Mouse (Mus musculus) heart, embryonic 11.5 days (tissue): ENCODE results near the gene Krt87. TPM values are rescaled to one million over a fixed set of nuclear protein-coding genes. Genes with fewer than 3 reads are reported as not detected.

Experiments
- ATAC-seq: fragments of 200-750 bp; cut with Nextera tagmentation; replicated peaks from 2 replicates; pipeline ENCODE4 v1.8.0; 2017; ENCODE audit warnings: moderate library complexity; ENCODE audit not compliant: insufficient number of reproducible peaks, low FRiP score, low TSS enrichment
- H3K27ac ChIP-seq: fragments of 300-500 bp; sonication (generic); 2 replicates; pipeline ENCODE4 v1.5.1; 2014; ENCODE audit warnings: mild to moderate bottlenecking, low read depth, low read length
- H3K27me3 ChIP-seq: fragments of 300-500 bp; sonication (generic); 2 replicates; pipeline ENCODE4 v1.6.1; 2014; ENCODE audit warnings: mild to moderate bottlenecking, low read length, mixed read lengths; ENCODE audit not compliant: control insufficient read depth, insufficient read depth
- H3K36me3 ChIP-seq: fragments of 300-500 bp; sonication (generic); 2 replicates; pipeline ENCODE4 v1.6.1; 2014; ENCODE audit warnings: mild to moderate bottlenecking, low read length, moderate library complexity, mixed read lengths; ENCODE audit not compliant: control insufficient read depth, insufficient read depth
- H3K4me1 ChIP-seq: fragments of 300-500 bp; sonication (generic); 2 replicates; pipeline ENCODE4 v1.6.1; 2014; ENCODE audit warnings: low read length; ENCODE audit not compliant: control insufficient read depth, insufficient read depth
- H3K4me2 ChIP-seq: fragments of 300-500 bp; sonication (generic); 2 replicates; pipeline ENCODE4 v1.6.1; 2014; ENCODE audit warnings: mild to moderate bottlenecking, moderate library complexity
- H3K4me3 ChIP-seq: fragments of 300-500 bp; sonication (generic); 2 replicates; pipeline ENCODE4 v1.5.1; 2014; ENCODE audit warnings: low read depth, low read length
- H3K9ac ChIP-seq: fragments of 300-500 bp; sonication (generic); 2 replicates; pipeline ENCODE4 v1.6.1; 2014; ENCODE audit warnings: mild to moderate bottlenecking, low read depth, low read length, moderate library complexity
- H3K9me3 ChIP-seq: fragments of 300-500 bp; sonication (generic); replicated peaks from 2 replicates; pipeline ENCODE4 v1.6.1; 2016; ENCODE audit warnings: low read length; ENCODE audit not compliant: control insufficient read depth
- WGBS: fragments of 180-500 bp; shearing (Covaris S2); extraction: QIAGEN DNeasy Blood & Tissue Kit; methylation state at CpG from one replicate; pipeline ENCODE4 v1.1.7; 2014; ENCODE audit not compliant: insufficient replicate concordance; 5-methylcytosine and 5-hydroxymethylcytosine counted together
- polyA plus RNA-seq: library from polyadenylated mRNA; unstranded; fragments of >200 nt; fragmentation: Nextera tagmentation; extraction: Ambion mirVana; gene quantifications from 2 replicates; pipeline ENCODE4 v1.2.1, GENCODE M21; 2014

Gene Krt87
- polyA plus RNA-seq: not detected in 2 replicates

GRCm38 (mm10) chr15:101438555-101438954 is at the start of gene Krt87:
Krt87 (minus strand) TSS chr15:101438804.
- Histone ChIP-seq H3K9me3 (no peaks in the 10 kb centered on the region), H3K9ac (0 out of 2 replicates have a peak within 1 kb of the TSS, but pooled peaks have one; percentile 34), H3K4me2 (peak within 1 kb of the TSS; percentile 49), H3K36me3 (no peaks in the 10 kb centered on the region), H3K27me3 (peaks cover 39% of the 10 kb centered on the region), H3K4me1 (0 out of 2 replicates have a peak, but pooled peaks cover 2% of the 10 kb centered on the region), H3K4me3 (peak within 1 kb of the TSS; percentile 20; the same call in 1 of the 2 replicates), H3K27ac (no peak within 1 kb of the TSS)
- no peak for ATAC-seq
- WGBS: 1% methylated on average over 34 of the region's 34 CpGs

GRCm38 (mm10) chr15:101485911-101486635 is 47.5 kb upstream of the Krt87 start:
- Histone ChIP-seq H3K4me2 (no peak overlapping the region), H3K4me1 (peaks cover 8% of the 10 kb centered on the region), H3K4me3 (no peak overlapping the region), H3K27ac (no peak overlapping the region), H3K9me3 (no peaks in the 10 kb centered on the region), H3K9ac (no peak overlapping the region), H3K36me3 (no peaks in the 10 kb centered on the region), H3K27me3 (no peaks in the 10 kb centered on the region)
- 77% methylated on average over 11 of the region's 11 CpGs for WGBS
- ATAC-seq: no peak

GRCm38 (mm10) chr15:101484939-101485338 is 46.3 kb upstream of the Krt87 start:
- no peak overlapping the region for H3K4me3 ChIP-seq
- peaks cover 8% of the 10 kb centered on the region for H3K4me1 ChIP-seq
- WGBS: 79% methylated on average over 1 of the region's 1 CpGs
- H3K27ac ChIP-seq: 0 out of 2 replicates have a peak overlapping the region, but pooled peaks have one; percentile 29
- H3K9me3 ChIP-seq: no peaks in the 10 kb centered on the region
- no peaks in the 10 kb centered on the region for H3K36me3 ChIP-seq
- ATAC-seq: no peak
- H3K9ac ChIP-seq: no peak overlapping the region
- H3K27me3 ChIP-seq: peaks cover 6% of the 10 kb centered on the region
- no peak overlapping the region for H3K4me2 ChIP-seq

GRCm38 (mm10) chr15:101483646-101484045 is 45.0 kb upstream of the Krt87 start:
- no peak overlapping the region for H3K4me2 ChIP-seq
- ATAC-seq: no peak
- no peaks in the 10 kb centered on the region for H3K36me3 ChIP-seq
- no peak overlapping the region for H3K9ac ChIP-seq
- no peak overlapping the region for H3K4me3 ChIP-seq
- H3K4me1 ChIP-seq: peaks cover 12% of the 10 kb centered on the region
- H3K27me3 ChIP-seq: peaks cover 18% of the 10 kb centered on the region
- WGBS: 67% methylated on average over 1 of the region's 1 CpGs
- H3K27ac ChIP-seq: no peak overlapping the region
- no peaks in the 10 kb centered on the region for H3K9me3 ChIP-seq

- no peaks in the 10 kb centered on the region for H3K9me3 ChIP-seq
- H3K4me2 ChIP-seq: no peak overlapping the region
- H3K27ac ChIP-seq: no peak overlapping the region
- H3K27me3 ChIP-seq: peaks cover 22% of the 10 kb centered on the region
- H3K4me1 ChIP-seq: peaks cover 12% of the 10 kb centered on the region
- no peak overlapping the region for H3K4me3 ChIP-seq
- H3K9ac ChIP-seq: no peak overlapping the region
- ATAC-seq: no peak
- WGBS: 31% methylated on average over 4 of the region's 4 CpGs
- H3K36me3 ChIP-seq: no peaks in the 10 kb centered on the region
Observed at GRCm38 (mm10) chr15:101482056-101482455, 43.5 kb upstream of the Krt87 start.

GRCm38 (mm10) chr15:101479666-101480060 is 41.1 kb upstream of the Krt87 start:
- Histone ChIP-seq H3K4me1 (peaks cover 5% of the 10 kb centered on the region; the same call in 1 of the 2 replicates), H3K9ac (no peak overlapping the region), H3K36me3 (no peaks in the 10 kb centered on the region), H3K27me3 (peaks cover 22% of the 10 kb centered on the region), H3K4me3 (peak overlapping the region; percentile 35), H3K27ac (no peak overlapping the region), H3K4me2 (peak overlapping the region; percentile 66), H3K9me3 (no peaks in the 10 kb centered on the region)
- ATAC-seq: no peak
- WGBS: 39% methylated on average over 11 of the region's 11 CpGs

GRCm38 (mm10) chr15:101479007-101479665 is 40.5 kb upstream of the Krt87 start:
- peaks cover 22% of the 10 kb centered on the region for H3K27me3 ChIP-seq
- H3K9me3 ChIP-seq: no peaks in the 10 kb centered on the region
- H3K4me1 ChIP-seq: peaks cover 5% of the 10 kb centered on the region; the same call in 1 of the 2 replicates
- 0 out of 2 replicates have a peak overlapping the region, but pooled peaks have one; percentile 34 for H3K9ac ChIP-seq
- no peak for ATAC-seq
- 11% methylated on average over 31 of the region's 31 CpGs for WGBS
- H3K36me3 ChIP-seq: no peaks in the 10 kb centered on the region
- H3K27ac ChIP-seq: no peak overlapping the region
- H3K4me3 ChIP-seq: peak overlapping the region; percentile 35
- H3K4me2 ChIP-seq: peak overlapping the region; percentile 66

- 23% methylated on average over 10 of the region's 10 CpGs for WGBS
- no peak within 1 kb of the TSS for H3K27ac ChIP-seq
- no peaks in the 10 kb centered on the region for H3K4me1 ChIP-seq
- H3K9ac ChIP-seq: no peak within 1 kb of the TSS
- H3K27me3 ChIP-seq: no peaks in the 10 kb centered on the region; the same call in 1 of the 2 replicates
- H3K4me2 ChIP-seq: no peak within 1 kb of the TSS
- ATAC-seq: no peak
- H3K36me3 ChIP-seq: no peaks in the 10 kb centered on the region
- no peaks in the 10 kb centered on the region for H3K9me3 ChIP-seq
- no peak within 1 kb of the TSS for H3K4me3 ChIP-seq
Observed at GRCm38 (mm10) chr15:101472952-101473528, 34.4 kb upstream of the Krt87 start, which contains the start of gene Krt86. Krt86 (plus strand) TSS chr15:101473478.
